Mouse (Mus musculus) liver, embryonic 12.5 days (tissue): ENCODE measurements at regions not wholly inside any gene's neighbourhood (a gene's known extent, or its start where the extent isn't known, plus 50 kb on each side); places are given as distances from the start of the nearest gene placed in this dataset.

Experiments
- ATAC-seq: fragments of 200-750 bp; cut with Nextera tagmentation; 2 replicates; pipeline ENCODE4 v1.8.0; 2017; ENCODE audit warnings: moderate number of reproducible peaks, mild to moderate bottlenecking, moderate library complexity
- H3K27ac ChIP-seq: fragments of 300-500 bp; sonication (generic); 2 replicates; pipeline ENCODE4 v1.5.1; 2016; ENCODE audit warnings: mild to moderate bottlenecking
- H3K27me3 ChIP-seq: fragments of 300-500 bp; sonication (generic); replicated peaks from 2 replicates; pipeline ENCODE4 v1.6.1; 2016; ENCODE audit warnings: mild to moderate bottlenecking, moderate library complexity
- H3K36me3 ChIP-seq: fragments of 300-500 bp; sonication (generic); 2 replicates; pipeline ENCODE4 v1.6.1; 2016; ENCODE audit warnings: mild to moderate bottlenecking, moderate library complexity
- H3K4me1 ChIP-seq: fragments of 300-500 bp; sonication (generic); 2 replicates; pipeline ENCODE4 v1.6.1; 2016
- H3K4me2 ChIP-seq: fragments of 300-500 bp; sonication (generic); 2 replicates; pipeline ENCODE4 v1.6.1; 2016; ENCODE audit warnings: mild to moderate bottlenecking, moderate library complexity
- H3K4me3 ChIP-seq: fragments of 300-500 bp; sonication (generic); 2 replicates; pipeline ENCODE4 v1.5.1; 2016; ENCODE audit warnings: mild to moderate bottlenecking, moderate library complexity
- H3K9ac ChIP-seq: fragments of 300-500 bp; sonication (generic); 2 replicates; pipeline ENCODE4 v1.6.1; 2016; ENCODE audit warnings: mild to moderate bottlenecking, moderate library complexity
- H3K9me3 ChIP-seq: fragments of 300-500 bp; sonication (generic); replicated peaks from 2 replicates; pipeline ENCODE4 v1.6.1; 2016; ENCODE audit warnings: mild to moderate bottlenecking, moderate library complexity
- WGBS: fragments of 180-500 bp; shearing (Covaris S2); methylation state at CpG from one replicate; pipeline ENCODE4 v1.1.7; 2016; ENCODE audit not compliant: insufficient replicate concordance; 5-methylcytosine and 5-hydroxymethylcytosine counted together

- H3K27me3 ChIP-seq = peaks cover 12% of the 10 kb centered on the region; the same call in 1 of the 2 replicates
- H3K4me3 ChIP-seq = no peak overlapping the region
- H3K4me2 ChIP-seq = no peak overlapping the region
- ATAC-seq = no peak
- WGBS = 54% methylated on average over 7 of the region's 7 CpGs
- H3K27ac ChIP-seq = no peak overlapping the region
- no peaks in the 10 kb centered on the region for H3K4me1 ChIP-seq
- no peaks in the 10 kb centered on the region for H3K9me3 ChIP-seq
- no peak overlapping the region for H3K9ac ChIP-seq
- no peaks in the 10 kb centered on the region for H3K36me3 ChIP-seq
Measured at GRCm38 (mm10) chr15:38167618-38168152, 742.3 kb downstream of the 4930447A16Rik start.

- Histone ChIP-seq H3K4me1 (no peaks in the 10 kb centered on the region), H3K4me2 (no peak overlapping the region), H3K9me3 (no peaks in the 10 kb centered on the region), H3K27ac (no peak overlapping the region), H3K4me3 (no peak overlapping the region), H3K36me3 (no peaks in the 10 kb centered on the region), H3K27me3 (peaks cover 12% of the 10 kb centered on the region; the same call in 1 of the 2 replicates), H3K9ac (no peak overlapping the region)
- no peak for ATAC-seq
- WGBS = 65% methylated on average over 8 of the region's 8 CpGs
Measured at GRCm38 (mm10) chr15:38169191-38169590, 743.8 kb downstream of the 4930447A16Rik start.
